Mouse (Mus musculus): Measurements from ENCODE around the gene Adal.

The Adal gene

DNA sequence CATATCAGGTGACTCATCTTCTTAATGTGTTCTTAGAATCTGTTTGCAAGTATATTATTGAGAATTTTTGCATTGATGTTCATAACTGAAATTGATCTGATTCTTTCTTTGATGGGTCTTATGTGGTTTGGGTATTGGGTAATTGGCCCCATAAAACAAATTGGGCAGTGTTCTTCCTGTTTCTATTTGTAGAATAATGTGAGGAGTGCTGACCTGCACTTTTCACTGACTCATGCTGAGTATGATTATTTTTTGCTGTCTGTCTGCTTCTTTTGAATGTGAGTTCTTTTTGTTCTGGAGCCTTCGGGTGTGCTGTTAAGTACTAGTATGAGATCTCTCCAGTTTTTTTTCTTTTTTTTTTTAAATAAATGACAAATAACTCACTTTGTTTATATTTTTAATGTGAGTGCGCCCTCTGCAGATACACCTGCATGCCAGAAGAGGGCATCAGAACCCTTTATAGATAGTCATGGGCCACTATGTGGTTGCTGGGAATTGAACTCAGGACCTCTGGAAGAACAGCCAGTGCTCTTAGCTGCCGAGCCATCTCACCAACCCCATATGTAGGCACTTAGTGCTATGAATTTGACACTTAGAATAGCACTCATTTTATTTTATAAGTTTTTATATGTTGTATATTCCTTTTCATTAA lies 38.7 kb downstream of the Adal start:
- DNase-seq (ENCODE audit: low spot score): no peak

DNA sequence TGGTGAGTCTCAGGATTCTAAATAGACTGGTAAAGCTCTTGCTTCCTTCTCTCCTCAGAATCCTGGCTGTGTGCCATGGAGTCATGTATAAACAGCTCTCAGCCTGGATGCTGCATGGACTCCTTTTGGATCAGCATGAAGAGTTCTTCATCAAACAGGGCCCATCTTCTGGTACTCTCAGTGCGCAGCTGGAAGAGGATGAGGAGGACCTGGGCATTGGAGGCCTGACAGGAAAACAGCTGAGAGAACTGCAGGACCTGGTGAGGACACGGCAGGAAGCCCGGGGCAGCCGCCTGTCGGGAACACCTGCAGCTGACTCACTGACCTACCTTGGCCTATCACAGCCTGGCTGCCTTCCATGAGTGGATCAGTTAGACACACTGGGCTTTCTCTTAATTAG lies 43.2 kb downstream of the Adal start:
- DNase-seq (ENCODE audit: low spot score): no peak

DNA sequence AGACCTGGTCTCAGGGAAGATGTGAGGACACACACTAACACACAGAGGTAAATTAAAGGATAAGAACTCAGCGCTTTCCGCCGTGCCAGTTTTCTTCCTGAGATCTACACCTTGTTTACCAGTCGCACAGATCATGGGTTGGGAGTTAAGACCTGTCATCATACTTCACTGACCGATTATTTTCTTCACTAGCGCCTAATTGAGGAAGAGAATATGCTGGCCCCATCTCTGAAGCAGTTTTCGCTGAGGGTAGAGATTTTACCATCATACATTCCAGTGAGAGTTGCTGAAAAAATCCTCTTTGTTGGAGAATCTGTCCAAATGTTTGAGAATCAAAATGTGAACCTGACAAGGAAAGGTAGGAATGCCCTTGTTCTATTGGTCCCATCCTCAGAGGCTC lies 43.9 kb downstream of the Adal start:
- DNase-seq (ENCODE audit: low spot score): no peak

DNA sequence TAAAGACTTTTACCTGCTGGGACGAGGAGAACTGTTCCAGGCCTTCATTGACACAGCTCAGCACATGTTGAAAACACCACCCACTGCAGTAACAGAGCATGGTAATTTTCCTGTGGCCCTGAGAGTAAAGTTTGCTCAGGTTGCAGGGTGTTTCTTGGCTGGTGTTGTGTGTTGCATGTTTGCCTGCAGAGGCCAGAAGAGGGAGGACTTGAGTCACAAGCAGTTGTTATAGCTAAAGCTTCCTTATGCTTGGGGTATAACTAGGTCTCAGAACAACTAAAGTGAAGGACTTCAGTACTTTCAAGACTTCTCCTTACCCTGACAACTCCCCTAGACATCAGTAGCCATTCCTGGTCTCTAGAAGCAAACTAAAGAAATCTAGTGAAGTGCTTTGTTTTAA lies 48.3 kb downstream of the Adal start:
- no peak for DNase-seq (ENCODE audit: low spot score)

DNA sequence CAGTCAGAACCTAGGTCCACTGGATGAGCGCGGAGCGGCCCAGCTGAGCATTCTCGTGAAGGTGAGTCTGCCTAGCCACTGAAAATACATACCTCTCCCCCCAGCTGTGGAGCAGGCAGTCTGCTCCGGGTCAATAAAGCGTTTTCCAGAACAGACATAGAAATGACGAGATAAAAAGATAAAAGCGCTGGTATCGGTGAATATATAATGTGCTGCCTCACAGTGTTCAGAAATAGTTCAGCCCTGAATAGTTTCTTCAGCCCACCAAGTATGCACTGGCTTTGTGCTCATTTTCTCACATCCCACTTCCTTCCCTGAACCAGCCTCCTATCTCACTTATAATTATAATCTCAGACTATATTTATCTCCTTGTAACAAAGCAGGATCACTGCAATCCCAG lies 55.2 kb downstream of the Adal start:
- DNase-seq (ENCODE audit: low spot score): no peak

DNA sequence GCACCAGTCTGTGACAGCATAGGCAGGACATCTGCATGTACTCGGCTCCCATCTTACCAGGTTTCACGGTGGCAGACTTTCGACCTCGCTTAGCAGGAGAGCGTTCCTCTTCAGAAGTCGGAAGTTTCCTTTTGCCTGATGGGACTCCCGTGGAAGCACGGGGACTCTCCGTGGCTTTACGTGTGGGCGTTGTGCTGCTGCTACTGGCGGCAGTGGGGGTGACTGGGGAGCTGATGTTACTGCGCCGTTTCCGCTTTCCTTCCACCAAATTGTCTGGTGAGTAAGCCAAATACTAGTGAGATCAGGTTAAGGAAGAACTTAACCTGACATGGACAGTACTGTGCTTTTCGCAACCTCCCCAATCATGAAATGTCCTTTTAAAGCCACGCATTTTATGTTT lies 64.0 kb downstream of the Adal start:
- no peak for DNase-seq (ENCODE audit: low spot score)

Measured in urinary bladder, postnatal 14 days (tissue).